ENCODE assay signal across 8 mouse cellular contexts in the genomic region with DNA sequence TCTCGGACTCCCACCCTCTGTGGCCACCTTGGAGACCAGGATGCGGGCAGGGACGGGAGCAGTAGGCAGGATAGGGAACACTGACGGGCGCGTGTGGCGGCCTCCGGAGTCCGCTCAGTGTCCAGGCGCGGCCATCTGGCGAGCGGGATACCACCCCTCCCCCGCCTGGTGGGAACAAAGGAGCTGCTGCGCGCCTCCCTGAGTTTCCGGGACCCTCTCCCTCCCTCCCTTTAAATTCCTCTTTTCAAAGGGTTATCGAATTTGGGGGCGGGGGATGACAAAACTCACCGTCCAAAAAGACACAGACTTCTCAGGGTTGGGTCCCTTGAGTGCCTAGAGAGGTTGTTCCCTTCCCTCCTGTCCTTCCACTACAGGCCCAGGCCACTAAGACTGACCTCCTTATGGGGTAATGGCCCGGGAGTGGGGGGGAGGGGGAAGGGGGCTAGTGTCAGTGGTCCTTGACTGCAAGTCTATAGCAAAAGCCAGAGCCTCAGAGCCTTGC. TPM values are rescaled to one million over a fixed set of nuclear protein-coding genes. Genes with fewer than 3 reads are reported as not detected.
DNase-seq lines count a peak whose midpoint lies in the region; ATAC-seq and TF ChIP-seq lines count a peak whose summit lies in the region.

No protein-coding gene starts in this region.

- H3K27ac ChIP-seq in embryonic facial prominence, embryonic 11.5 days (replicated peaks; ENCODE audit: low read depth, low read length) = peak overlapping the region; percentile 97
- peak overlapping the region; percentile 98 for H3K27ac ChIP-seq in intestine, embryonic 14.5 days (ENCODE audit: low read depth)
- H3K27ac ChIP-seq in neural tube, embryonic 12.5 days = peak overlapping the region; percentile 98

- no peaks in the 10 kb centered on the region for H3K9me3 ChIP-seq in embryonic facial prominence, embryonic 11.5 days (replicated peaks; ENCODE audit: control insufficient read depth, low read length)
- no peaks in the 10 kb centered on the region for H3K9me3 ChIP-seq in intestine, embryonic 14.5 days (ENCODE audit: control insufficient read depth, low read length)
- H3K9me3 ChIP-seq in neural tube, embryonic 12.5 days = no peaks in the 10 kb centered on the region

- H3K9ac ChIP-seq in embryonic facial prominence, embryonic 11.5 days (replicated peaks; ENCODE audit: low read length) = peak overlapping the region; percentile 94
- H3K9ac ChIP-seq in intestine, embryonic 14.5 days (ENCODE audit: low read length) = peak overlapping the region; percentile 86
- peak overlapping the region; percentile 93 for H3K9ac ChIP-seq in neural tube, embryonic 12.5 days

- peak; percentile 21 for ATAC-seq in embryonic facial prominence, embryonic 11.5 days (replicated peaks; ENCODE audit: insufficient number of reproducible peaks, low FRiP score, low TSS enrichment, low read depth)
- ATAC-seq in intestine, embryonic 14.5 days (replicated peaks; ENCODE audit: low FRiP score, low TSS enrichment, low read depth) = peak; percentile 11
- ATAC-seq in neural tube, embryonic 12.5 days (ENCODE audit: low FRiP score, low read depth) = peak; percentile 74

- peak overlapping the region; percentile 97 for H3K4me3 ChIP-seq in lung, adult 2 months (replicated peaks; ENCODE audit: extremely low read depth, low read depth, low read length)
- peak overlapping the region; percentile 92 for H3K4me3 ChIP-seq in embryonic facial prominence, embryonic 11.5 days (ENCODE audit: low read depth, low read length)
- peak overlapping the region; percentile 89 for H3K4me3 ChIP-seq in intestine, embryonic 14.5 days (ENCODE audit: low read depth, low read length)
- H3K4me3 ChIP-seq in neural tube, embryonic 12.5 days = peak overlapping the region; percentile 86

- peaks cover 3% of the 10 kb centered on the region; the same call in 1 of the 2 replicates for H3K4me1 ChIP-seq in lung, adult 2 months (ENCODE audit: control insufficient read depth, insufficient read depth, low read length)
- H3K4me1 ChIP-seq in embryonic facial prominence, embryonic 11.5 days (ENCODE audit: control insufficient read depth, insufficient read depth, low read length) = peaks cover 22% of the 10 kb centered on the region
- H3K4me1 ChIP-seq in intestine, embryonic 14.5 days (replicated peaks; ENCODE audit: control insufficient read depth, insufficient read depth, low read length) = peaks cover 27% of the 10 kb centered on the region
- H3K4me1 ChIP-seq in neural tube, embryonic 12.5 days = peaks cover 39% of the 10 kb centered on the region

- no peaks in the 10 kb centered on the region for H3K27me3 ChIP-seq in embryonic facial prominence, embryonic 11.5 days (ENCODE audit: control insufficient read depth, insufficient read depth, low read length)
- no peaks in the 10 kb centered on the region for H3K27me3 ChIP-seq in intestine, embryonic 14.5 days (replicated peaks; ENCODE audit: control insufficient read depth, insufficient read depth, low read length)
- no peaks in the 10 kb centered on the region for H3K27me3 ChIP-seq in neural tube, embryonic 12.5 days (replicated peaks)

- peak overlapping the region; percentile 64 for H3K4me2 ChIP-seq in embryonic facial prominence, embryonic 11.5 days (ENCODE audit: low read depth, low read length)
- peak overlapping the region; percentile 98 for H3K4me2 ChIP-seq in intestine, embryonic 14.5 days (ENCODE audit: low read length)
- H3K4me2 ChIP-seq in neural tube, embryonic 12.5 days (replicated peaks) = peak overlapping the region; percentile 97

- under 1% methylated on average over 21 of the region's 21 CpGs for WGBS in lung, adult 2 months
- WGBS in embryonic facial prominence, embryonic 11.5 days = 0% methylated on average over 21 of the region's 21 CpGs
- WGBS in intestine, embryonic 14.5 days = under 1% methylated on average over 21 of the region's 21 CpGs
- under 1% methylated on average over 21 of the region's 21 CpGs for WGBS in neural tube, embryonic 12.5 days

- no peak for TF ChIP-seq CTCF in lung, adult 2 months (IDR thresholded peaks at IDR 0.05; ENCODE audit: insufficient read depth, low read length)

- no peak for DNase-seq in lung, adult 2 months
- no peak for DNase-seq in lung, postnatal 25 days (ENCODE audit: low spot score)
- peak; percentile 84 for DNase-seq in embryonic facial prominence, embryonic 11.5 days (ENCODE audit: low spot score)
- no peak for DNase-seq in intestine, embryonic 14.5 days (ENCODE audit: low spot score)
- DNase-seq in cerebellum, adult 11-12 months = no peak
- DNase-seq in kidney, postnatal 14 days = no peak
- no peak for DNase-seq in spleen, postnatal 36 days (ENCODE audit: low spot score in 2 of 2)

- peaks cover 8% of the 10 kb centered on the region for H3K36me3 ChIP-seq in embryonic facial prominence, embryonic 11.5 days (replicated peaks; ENCODE audit: control insufficient read depth, insufficient read depth, low read depth, low read length)
- peaks cover 25% of the 10 kb centered on the region for H3K36me3 ChIP-seq in intestine, embryonic 14.5 days (ENCODE audit: control insufficient read depth, insufficient read depth, low read length)
- peaks cover 25% of the 10 kb centered on the region for H3K36me3 ChIP-seq in neural tube, embryonic 12.5 days

- no peak for TF ChIP-seq POLR2A in lung, adult 2 months (IDR thresholded peaks at IDR 0.05; ENCODE audit: borderline replicate concordance, extremely low read depth, low read depth, low read length)

RNA-seq across cellular contexts. Expression of a gene that starts 0.5 kb away (rescaled TPM):
- 1,387 and 1,388 TPM in 2 replicates for polyA plus RNA-seq in lung, adult 2 months (2012; rRNA removed)
- polyA plus RNA-seq in embryonic facial prominence, embryonic 11.5 days (2014; fragmentation: Nextera tagmentation; extraction: Ambion mirVana) = 56.1 and 66.1 TPM in 2 replicates
- 106 and 115 TPM in 2 replicates for polyA plus RNA-seq in intestine, embryonic 14.5 days (2014; fragmentation: Nextera tagmentation; extraction: Ambion mirVana)
- 87.6 and 102 TPM in 2 replicates for polyA plus RNA-seq in neural tube, embryonic 12.5 days (2016; fragmentation: Nextera tagmentation; extraction: Ambion mirVana)

RNA-seq across cellular contexts. Expression of a gene that starts 28.6 kb away (rescaled TPM):
- polyA plus RNA-seq in lung, adult 2 months (2012; rRNA removed) = 32.0 and 35.4 TPM in 2 replicates
- polyA plus RNA-seq in embryonic facial prominence, embryonic 11.5 days (2014; fragmentation: Nextera tagmentation; extraction: Ambion mirVana) = 72.4 and 72.8 TPM in 2 replicates
- 83.0 and 89.8 TPM in 2 replicates for polyA plus RNA-seq in intestine, embryonic 14.5 days (2014; fragmentation: Nextera tagmentation; extraction: Ambion mirVana)
- polyA plus RNA-seq in neural tube, embryonic 12.5 days (2016; fragmentation: Nextera tagmentation; extraction: Ambion mirVana) = 63.5 and 65.5 TPM in 2 replicates

RNA-seq across cellular contexts. Expression of a gene that starts 40.8 kb away (rescaled TPM):
- polyA plus RNA-seq in lung, adult 2 months (2012; rRNA removed) = 116 and 141 TPM in 2 replicates
- 262 and 276 TPM in 2 replicates for polyA plus RNA-seq in embryonic facial prominence, embryonic 11.5 days (2014; fragmentation: Nextera tagmentation; extraction: Ambion mirVana)
- 221 and 245 TPM in 2 replicates for polyA plus RNA-seq in intestine, embryonic 14.5 days (2014; fragmentation: Nextera tagmentation; extraction: Ambion mirVana)
- 250 and 258 TPM in 2 replicates for polyA plus RNA-seq in neural tube, embryonic 12.5 days (2016; fragmentation: Nextera tagmentation; extraction: Ambion mirVana)

RNA-seq across cellular contexts. Expression of a gene that starts 40.8 kb away (rescaled TPM):
- 55.8 and 59.8 TPM in 2 replicates for polyA plus RNA-seq in lung, adult 2 months (2012; rRNA removed)
- 16.2 and 21.2 TPM in 2 replicates for polyA plus RNA-seq in embryonic facial prominence, embryonic 11.5 days (2014; fragmentation: Nextera tagmentation; extraction: Ambion mirVana)
- 23.8 and 28.3 TPM in 2 replicates for polyA plus RNA-seq in intestine, embryonic 14.5 days (2014; fragmentation: Nextera tagmentation; extraction: Ambion mirVana)
- 77.2 and 81.3 TPM in 2 replicates for polyA plus RNA-seq in neural tube, embryonic 12.5 days (2016; fragmentation: Nextera tagmentation; extraction: Ambion mirVana)

Comparison
In these comparisons a context has a peak if more than half of its experiments do, and no peak if none do; other contexts are left out.
1. ATAC-seq: peak in every context shown above with its lines; median percentile 74 in neural tube, embryonic 12.5 days; 21 in embryonic facial prominence, embryonic 11.5 days; 11 in intestine, embryonic 14.5 days.
2. RNA of a gene that starts 0.5 kb away (polyA plus RNA-seq): 1,387 to 1,388 TPM in lung, adult 2 months; 106 to 115 TPM in intestine, embryonic 14.5 days, 87.6 to 102 TPM in neural tube, embryonic 12.5 days and 56.1 to 66.1 TPM in embryonic facial prominence, embryonic 11.5 days; every median in the first group is over 10 times any median in the second.
3. Peak in every context shown above with its lines, with median percentiles within 50 percentile points of each other: H3K4me3 ChIP-seq, H3K27ac ChIP-seq, H3K4me2 ChIP-seq and H3K9ac ChIP-seq.